ENCODE assay signal across 10 mouse cellular contexts in the genomic region with DNA sequence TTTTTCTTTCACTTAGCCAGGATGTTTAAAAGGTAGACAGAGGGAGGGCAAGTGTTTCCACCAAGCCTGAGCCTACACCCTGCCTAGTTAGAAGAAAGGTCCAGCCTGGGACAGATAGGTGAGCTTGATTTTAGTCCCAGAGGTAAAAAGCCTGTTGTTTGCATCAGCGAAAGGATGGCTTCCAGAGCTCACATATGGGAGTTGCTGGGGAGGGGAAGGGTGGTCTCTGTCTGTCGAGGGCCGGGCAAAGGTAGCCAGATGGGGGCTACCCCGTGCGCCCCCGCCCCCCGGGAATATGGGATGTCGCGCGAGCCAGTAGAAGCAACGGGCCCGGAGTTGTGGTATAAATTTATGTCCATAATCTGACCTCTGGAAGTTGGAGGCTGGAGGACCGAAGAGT. TPM values are rescaled to one million over a fixed set of nuclear protein-coding genes. Genes with fewer than 3 reads are reported as not detected.
DNase-seq lines count a peak whose midpoint lies in the region; ATAC-seq and TF ChIP-seq lines count a peak whose summit lies in the region.
"Had no signal": no experiment of that assay in that cellular context is flagged by ENCODE, and none has a peak within 500 bp of the region (broad histone marks: within the 10 kb centered on the region; RNA-seq: fewer than 3 reads in every experiment).

No protein-coding gene starts in this region.

- peaks cover 46% of the 10 kb centered on the region for H3K4me1 ChIP-seq in heart, embryonic 10.5 days
- peaks cover 45% of the 10 kb centered on the region for H3K4me1 ChIP-seq in E14TG2a.4 (replicated peaks; ENCODE audit: low read depth, low read length)
- peaks cover 46% of the 10 kb centered on the region for H3K4me1 ChIP-seq in hindbrain, embryonic 13.5 days (replicated peaks)
- H3K4me1 ChIP-seq in midbrain, embryonic 13.5 days (replicated peaks) = peaks cover 42% of the 10 kb centered on the region

- no peak for DNase-seq in heart, embryonic 10.5 days (ENCODE audit: low spot score)
- no peak for DNase-seq in heart, adult 11 months
- no peak for DNase-seq in Muller cell, postnatal 12 days (ENCODE audit: inconsistent ontology term)
- DNase-seq in spleen, postnatal 4 days (ENCODE audit: low spot score in 2 of 2) = no peak
- no peak for DNase-seq in right cerebral cortex, adult 2 months (ENCODE audit: low spot score in 2 of 2)
- DNase-seq: right cerebral cortex, postnatal 4 days had no signal

- no peak for ATAC-seq in hindbrain, embryonic 13.5 days (ENCODE audit: low FRiP score)
- ATAC-seq in midbrain, embryonic 13.5 days = no peak

- H3K27me3 ChIP-seq in heart, embryonic 10.5 days (ENCODE audit: insufficient read depth, poor library complexity, severe bottlenecking) = peaks cover 97% of the 10 kb centered on the region
- H3K27me3 ChIP-seq in E14TG2a.4 (ENCODE audit: insufficient read depth, low read length) = peaks cover 97% of the 10 kb centered on the region
- H3K27me3 ChIP-seq in hindbrain, embryonic 13.5 days = peaks cover 98% of the 10 kb centered on the region
- peaks cover 94% of the 10 kb centered on the region for H3K27me3 ChIP-seq in midbrain, embryonic 13.5 days

- 6% methylated on average over 13 of the region's 13 CpGs for WGBS in heart, embryonic 10.5 days
- 3% methylated on average over 13 of the region's 13 CpGs for WGBS in hindbrain, embryonic 13.5 days
- 2% methylated on average over 13 of the region's 13 CpGs for WGBS in midbrain, embryonic 13.5 days

- H3K4me2 ChIP-seq in hindbrain, embryonic 13.5 days = peak overlapping the region; percentile 61
- H3K4me2 ChIP-seq in midbrain, embryonic 13.5 days (replicated peaks) = peak overlapping the region; percentile 62

- H3K9me3 ChIP-seq in heart, embryonic 10.5 days = no peaks in the 10 kb centered on the region
- H3K9me3 ChIP-seq in E14TG2a.4 (ENCODE audit: low read length) = no peaks in the 10 kb centered on the region
- no peaks in the 10 kb centered on the region for H3K9me3 ChIP-seq in hindbrain, embryonic 13.5 days
- no peaks in the 10 kb centered on the region for H3K9me3 ChIP-seq in midbrain, embryonic 13.5 days

- H3K27ac ChIP-seq in heart, embryonic 10.5 days = no peak overlapping the region
- no peak overlapping the region for H3K27ac ChIP-seq in hindbrain, embryonic 13.5 days
- no peak overlapping the region for H3K27ac ChIP-seq in midbrain, embryonic 13.5 days

- H3K36me3 ChIP-seq in heart, embryonic 10.5 days = no peaks in the 10 kb centered on the region
- H3K36me3 ChIP-seq in E14TG2a.4 (ENCODE audit: insufficient read depth, low read length) = no peaks in the 10 kb centered on the region
- H3K36me3 ChIP-seq in hindbrain, embryonic 13.5 days = no peaks in the 10 kb centered on the region
- no peaks in the 10 kb centered on the region for H3K36me3 ChIP-seq in midbrain, embryonic 13.5 days

- H3K9ac ChIP-seq in hindbrain, embryonic 13.5 days = no peak overlapping the region
- 0 out of 2 replicates have a peak overlapping the region, but pooled peaks have one; percentile 39 for H3K9ac ChIP-seq in midbrain, embryonic 13.5 days (replicated peaks)

- H3K4me3 ChIP-seq in heart, embryonic 10.5 days = peak overlapping the region; percentile 57
- H3K4me3 ChIP-seq in E14TG2a.4 (replicated peaks; ENCODE audit: low read length) = 0 out of 2 replicates have a peak overlapping the region, but pooled peaks have one; percentile 13
- peak overlapping the region; percentile 38 for H3K4me3 ChIP-seq in hindbrain, embryonic 13.5 days
- peak overlapping the region; percentile 38 for H3K4me3 ChIP-seq in midbrain, embryonic 13.5 days (replicated peaks)
- H3K4me3 ChIP-seq: erythroblast, embryonic 14.5 days had no signal

- no peak for TF ChIP-seq CTCF in E14TG2a.4 (conservative IDR thresholded peaks at IDR 0.05; ENCODE audit: low read length)

RNA-seq across cellular contexts. Expression of gene Gdnf, which starts 4.3 kb away (rescaled TPM):
- 0.14 and 0.30 TPM in 2 replicates for polyA plus RNA-seq in heart, embryonic 10.5 days (2016; fragmentation: Nextera tagmentation; extraction: Ambion mirVana)
- 0.19 and 0.28 TPM in 2 replicates for polyA plus RNA-seq in hindbrain, embryonic 13.5 days (2015; fragmentation: Nextera tagmentation; extraction: Ambion mirVana)
- 0.07 and 0.12 TPM in 2 replicates for polyA plus RNA-seq in midbrain, embryonic 13.5 days (2015; fragmentation: Nextera tagmentation; extraction: Ambion mirVana)
- polyA plus RNA-seq: erythroblast, embryonic 14.5 days had no signal
